Comparison of ENCODE assay signal across 9 mouse cellular contexts in genomic region chr7:92235541-92236031, GRCm38 (mm10).
DNase-seq lines count a peak whose midpoint lies in the region; ATAC-seq and TF ChIP-seq lines count a peak whose summit lies in the region.
"Had no signal": no experiment of that assay in that cellular context is flagged by ENCODE, and none has a peak within 500 bp of the region (broad histone marks: within the 10 kb centered on the region; RNA-seq: fewer than 3 reads in every experiment).

No protein-coding gene starts in this region.

- WGBS in forebrain, embryonic 10.5 days = 25% methylated on average over 12 of the region's 12 CpGs
- WGBS in limb, embryonic 14.5 days = 22% methylated on average over 12 of the region's 12 CpGs

- peak; percentile 6 for DNase-seq in Muller cell, postnatal 12 days (ENCODE audit: inconsistent ontology term)
- peak; percentile 42 for DNase-seq in cerebellum, adult 11-12 months
- DNase-seq in forebrain, embryonic 10.5 days (ENCODE audit: extremely low spot score, low spot score) = peak; percentile 37
- DNase-seq in limb, embryonic 14.5 days (ENCODE audit: low spot score) = peak; percentile 4
- DNase-seq in urinary bladder, postnatal 14 days (ENCODE audit: low spot score) = no peak
- DNase-seq in adrenal gland, adult 8-10 months = no peak
- no peak for DNase-seq in kidney, postnatal 36 days
- no peak for DNase-seq in testis, postnatal 10 days (ENCODE audit: low spot score)

- H3K4me2 ChIP-seq in limb, embryonic 14.5 days (replicated peaks; ENCODE audit: low read depth, low read length, severe bottlenecking) = peak overlapping the region; percentile 18

- peak overlapping the region; percentile 17; the same call in 1 of the 2 replicates for H3K9ac ChIP-seq in limb, embryonic 14.5 days (ENCODE audit: low read depth, low read length, severe bottlenecking)

- peaks cover 32% of the 10 kb centered on the region for H3K4me1 ChIP-seq in forebrain, embryonic 10.5 days
- peaks cover 10% of the 10 kb centered on the region for H3K4me1 ChIP-seq in limb, embryonic 14.5 days (ENCODE audit: control insufficient read depth, insufficient read depth, low read length)

- H3K27me3 ChIP-seq in forebrain, embryonic 10.5 days (ENCODE audit: poor library complexity, severe bottlenecking) = no peaks in the 10 kb centered on the region
- H3K27me3 ChIP-seq in limb, embryonic 14.5 days (ENCODE audit: control insufficient read depth, insufficient read depth, low read length) = no peaks in the 10 kb centered on the region

- no peak for TF ChIP-seq POLR2A in limb, embryonic 14.5 days (IDR thresholded peaks at IDR 0.05; ENCODE audit: borderline replicate concordance, extremely low read depth, insufficient read depth, insufficient read length)

- peak overlapping the region; percentile 69 for H3K27ac ChIP-seq in forebrain, embryonic 10.5 days
- no peak overlapping the region for H3K27ac ChIP-seq in limb, embryonic 14.5 days (replicated peaks; ENCODE audit: low read depth, low read length)

- no peaks in the 10 kb centered on the region for H3K9me3 ChIP-seq in forebrain, embryonic 10.5 days
- H3K9me3 ChIP-seq in limb, embryonic 14.5 days (ENCODE audit: control insufficient read depth, low read length) = no peaks in the 10 kb centered on the region

- peak overlapping the region; percentile 46 for H3K4me3 ChIP-seq in forebrain, embryonic 10.5 days
- H3K4me3 ChIP-seq in limb, embryonic 14.5 days (replicated peaks; ENCODE audit: low read length) = peak overlapping the region; percentile 12; the same call in 1 of the 2 replicates

- no peak for ATAC-seq in limb, embryonic 14.5 days (ENCODE audit: low FRiP score, low read depth)
- ATAC-seq: inflammation-experienced regulatory T-cells, adult 6 months had no signal

- H3K36me3 ChIP-seq in forebrain, embryonic 10.5 days (replicated peaks) = no peaks in the 10 kb centered on the region
- H3K36me3 ChIP-seq in limb, embryonic 14.5 days (ENCODE audit: control insufficient read depth, insufficient read depth, low read length) = no peaks in the 10 kb centered on the region

Comparison
In these comparisons a context has a peak if more than half of its experiments do, and no peak if none do; other contexts are left out.
1. DNase-seq: peak in Muller cell, postnatal 12 days (single experiment), cerebellum, adult 11-12 months (single experiment), forebrain, embryonic 10.5 days (single experiment) and limb, embryonic 14.5 days (single experiment); none in urinary bladder, postnatal 14 days (single experiment), adrenal gland, adult 8-10 months (single experiment), kidney, postnatal 36 days (0 of 2) and testis, postnatal 10 days (single experiment).